Comparison of ENCODE assay signal across 14 mouse cellular contexts in genomic region chr9:68913191-68913697, GRCm38 (mm10).
DNase-seq lines count a peak whose midpoint lies in the region; ATAC-seq and TF ChIP-seq lines count a peak whose summit lies in the region.
"Had no signal": no experiment of that assay in that cellular context is flagged by ENCODE, and none has a peak within 500 bp of the region (broad histone marks: within the 10 kb centered on the region; RNA-seq: fewer than 3 reads in every experiment).

No protein-coding gene starts in this region.

- H3K9me3 ChIP-seq in hindbrain, embryonic 10.5 days: no peaks in the 10 kb centered on the region
- no peaks in the 10 kb centered on the region for H3K9me3 ChIP-seq in hindbrain, embryonic 13.5 days
- H3K9me3 ChIP-seq in lung, embryonic 15.5 days: no peaks in the 10 kb centered on the region
- H3K9me3 ChIP-seq in lung, postnatal 0 days (ENCODE audit: low read length): no peaks in the 10 kb centered on the region
- no peaks in the 10 kb centered on the region for H3K9me3 ChIP-seq in embryonic facial prominence, embryonic 10.5 days
- H3K9me3 ChIP-seq: heart, embryonic 15.5 days; liver, embryonic 12.5 days had no signal

- TF ChIP-seq CTCF in lung, postnatal 0 days (IDR thresholded peaks at IDR 0.05): no peak

- H3K36me3 ChIP-seq in hindbrain, embryonic 10.5 days: no peaks in the 10 kb centered on the region
- H3K36me3 ChIP-seq in hindbrain, embryonic 13.5 days: no peaks in the 10 kb centered on the region
- H3K36me3 ChIP-seq in lung, embryonic 15.5 days: no peaks in the 10 kb centered on the region
- no peaks in the 10 kb centered on the region for H3K36me3 ChIP-seq in lung, postnatal 0 days (ENCODE audit: insufficient read depth, low read length)
- no peaks in the 10 kb centered on the region for H3K36me3 ChIP-seq in embryonic facial prominence, embryonic 10.5 days (replicated peaks)
- H3K36me3 ChIP-seq: G1E; heart, embryonic 15.5 days; liver, embryonic 12.5 days had no signal

- no peak overlapping the region for H3K4me3 ChIP-seq in hindbrain, embryonic 10.5 days
- no peak overlapping the region for H3K4me3 ChIP-seq in hindbrain, embryonic 13.5 days
- no peak overlapping the region for H3K4me3 ChIP-seq in lung, embryonic 15.5 days
- H3K4me3 ChIP-seq in lung, postnatal 0 days (ENCODE audit: low read depth, low read length): no peak overlapping the region
- H3K4me3 ChIP-seq in embryonic facial prominence, embryonic 10.5 days: no peak overlapping the region
- H3K4me3 ChIP-seq: heart, embryonic 15.5 days; liver, embryonic 12.5 days had no signal

- H3K27ac ChIP-seq in hindbrain, embryonic 10.5 days: 0 out of 2 replicates have a peak overlapping the region, but pooled peaks have one; percentile 40
- H3K27ac ChIP-seq in hindbrain, embryonic 13.5 days: no peak overlapping the region
- H3K27ac ChIP-seq in lung, embryonic 15.5 days: peak overlapping the region; percentile 37; the same call in 1 of the 2 replicates
- no peak overlapping the region for H3K27ac ChIP-seq in lung, postnatal 0 days (ENCODE audit: low read length)
- H3K27ac ChIP-seq in embryonic facial prominence, embryonic 10.5 days (replicated peaks): peak overlapping the region; percentile 24; the same call in 1 of the 2 replicates
- H3K27ac ChIP-seq: heart, embryonic 15.5 days; kidney, postnatal 0 days; liver, embryonic 12.5 days had no signal

- H3K4me2 ChIP-seq in hindbrain, embryonic 13.5 days: no peak overlapping the region
- no peak overlapping the region for H3K4me2 ChIP-seq in lung, embryonic 15.5 days
- no peak overlapping the region for H3K4me2 ChIP-seq in lung, postnatal 0 days (replicated peaks; ENCODE audit: low read depth, low read length)
- H3K4me2 ChIP-seq: heart, embryonic 15.5 days; liver, embryonic 12.5 days had no signal

- 63% methylated on average over 10 of the region's 10 CpGs for WGBS in hindbrain, embryonic 10.5 days
- 61% methylated on average over 10 of the region's 10 CpGs for WGBS in hindbrain, embryonic 13.5 days
- 73% methylated on average over 10 of the region's 10 CpGs for WGBS in lung, embryonic 15.5 days
- 79% methylated on average over 10 of the region's 10 CpGs for WGBS in lung, postnatal 0 days
- WGBS in embryonic facial prominence, embryonic 10.5 days: 63% methylated on average over 10 of the region's 10 CpGs

- no peak overlapping the region; the same call in 1 of the 2 replicates for H3K9ac ChIP-seq in hindbrain, embryonic 13.5 days
- no peak overlapping the region for H3K9ac ChIP-seq in lung, embryonic 15.5 days
- no peak overlapping the region for H3K9ac ChIP-seq in lung, postnatal 0 days (replicated peaks; ENCODE audit: low read depth)
- H3K9ac ChIP-seq: heart, embryonic 15.5 days; liver, embryonic 12.5 days had no signal

- no peaks in the 10 kb centered on the region for H3K27me3 ChIP-seq in hindbrain, embryonic 10.5 days (ENCODE audit: insufficient read depth, poor library complexity, severe bottlenecking)
- no peaks in the 10 kb centered on the region for H3K27me3 ChIP-seq in hindbrain, embryonic 13.5 days
- no peaks in the 10 kb centered on the region for H3K27me3 ChIP-seq in lung, embryonic 15.5 days
- H3K27me3 ChIP-seq in lung, postnatal 0 days (replicated peaks; ENCODE audit: insufficient read depth, low read length): no peaks in the 10 kb centered on the region
- peaks cover 2% of the 10 kb centered on the region; the same call in 1 of the 2 replicates for H3K27me3 ChIP-seq in embryonic facial prominence, embryonic 10.5 days (replicated peaks; ENCODE audit: low read depth, poor library complexity, severe bottlenecking)
- H3K27me3 ChIP-seq: heart, embryonic 15.5 days; liver, embryonic 12.5 days had no signal

- TF ChIP-seq EP300 in lung, postnatal 0 days (IDR thresholded peaks at IDR 0.05): no peak

- no peak for DNase-seq in hindbrain, embryonic 10.5 days (ENCODE audit: low spot score)
- DNase-seq in lung, postnatal 0 days (ENCODE audit: low spot score): no peak
- DNase-seq in ZHBTc4 (ENCODE audit: low read depth, low spot score): peak; percentile 29
- no peak for DNase-seq in embryonic facial prominence, embryonic 10.5 days (ENCODE audit: low spot score)
- DNase-seq in adipocyte (ENCODE audit: low spot score): no peak
- DNase-seq: adrenal gland, postnatal 25 days; cerebellum, postnatal 36 days; right cerebral cortex, postnatal 25 days had no signal

- H3K4me1 ChIP-seq in hindbrain, embryonic 10.5 days (replicated peaks): peaks cover 14% of the 10 kb centered on the region
- H3K4me1 ChIP-seq in hindbrain, embryonic 13.5 days (replicated peaks): peaks cover 26% of the 10 kb centered on the region
- H3K4me1 ChIP-seq in lung, embryonic 15.5 days: peaks cover 14% of the 10 kb centered on the region
- H3K4me1 ChIP-seq in lung, postnatal 0 days (ENCODE audit: insufficient read depth, low read depth, low read length): no peaks in the 10 kb centered on the region
- peaks cover 26% of the 10 kb centered on the region for H3K4me1 ChIP-seq in embryonic facial prominence, embryonic 10.5 days
- H3K4me1 ChIP-seq: liver, embryonic 12.5 days had no signal

- ATAC-seq in hindbrain, embryonic 13.5 days (ENCODE audit: low FRiP score): no peak
- no peak for ATAC-seq in lung, embryonic 15.5 days (ENCODE audit: borderline replicate concordance, extremely low read depth, low FRiP score, low TSS enrichment)
- ATAC-seq in lung, postnatal 0 days: no peak
- ATAC-seq: liver, embryonic 12.5 days had no signal

Comparison
In these comparisons a context has a peak if more than half of its experiments do, and no peak if none do; other contexts are left out.
1. H3K27ac ChIP-seq: peak in hindbrain, embryonic 10.5 days (single experiment), lung, embryonic 15.5 days (single experiment) and embryonic facial prominence, embryonic 10.5 days (single experiment); none in hindbrain, embryonic 13.5 days (single experiment) and lung, postnatal 0 days (single experiment).